Mouse (Mus musculus): ENCODE results near the gene Tbc1d9b. TPM values are rescaled to one million over a fixed set of nuclear protein-coding genes. Genes with fewer than 3 reads are reported as not detected.

Gene Tbc1d9b
- total RNA-seq, 2 experiments from 2014 or later = 40.2 to 45.6 TPM

- DNase-seq = peak; percentile 88 to 92
These were observed 79.4 kb downstream of the Tbc1d9b start, which contains the start of the genes Sqstm1 and Mgat4b for GRCm38 (mm10) chr11:50210505-50211151. Sqstm1 (minus strand) TSS chr11:50210827. Mgat4b (plus strand) TSS chr11:50210890.

GRCm38 (mm10) chr11:50211322-50212059 lies 80.3 kb downstream of the Tbc1d9b start:
- no peak for DNase-seq

- no peak for DNase-seq
These were observed 81.0 kb downstream of the Tbc1d9b start for GRCm38 (mm10) chr11:50212060-50212739.

- DNase-seq = peak; percentile 92 to 93
These were observed 81.9 kb downstream of the Tbc1d9b start for GRCm38 (mm10) chr11:50212848-50213758.

- DNase-seq = no peak
These were observed 83.4 kb downstream of the Tbc1d9b start for GRCm38 (mm10) chr11:50214631-50215030.

GRCm38 (mm10) chr11:50215633-50216032 lies 84.4 kb downstream of the Tbc1d9b start:
- no peak for DNase-seq

GRCm38 (mm10) chr11:50216724-50217366 lies 85.6 kb downstream of the Tbc1d9b start:
- DNase-seq = no peak

GRCm38 (mm10) chr11:50217811-50218210 lies 86.6 kb downstream of the Tbc1d9b start:
- no peak for DNase-seq

- no peak for DNase-seq
These were observed 88.6 kb downstream of the Tbc1d9b start for GRCm38 (mm10) chr11:50219833-50220232.

Other genes starting within 250 kb of the Tbc1d9b start
- gene Rasgef1c, start 229.6 kb upstream of the Tbc1d9b start, total RNA-seq (2021) = under 1 TPM; 0.40 to 0.54 TPM
- gene Rnf130, start 106.0 kb upstream of the Tbc1d9b start, total RNA-seq (2021) = 10 to 100 TPM; 50.1 to 55.7 TPM
- 1 to 10 TPM; 2.4 to 3.0 TPM for gene Mrnip, start 43.0 kb downstream of the Tbc1d9b start, total RNA-seq (2021)
- 100 to 1,000 TPM; 367 to 455 TPM for gene Sqstm1, start 79.4 kb downstream of the Tbc1d9b start, total RNA-seq (2021)
- 10 to 100 TPM; 70.3 to 79.9 TPM for gene Mgat4b, start 79.5 kb downstream of the Tbc1d9b start, total RNA-seq (2021)
- 10 to 100 TPM in 1 of 2 experiments, 1 to 10 TPM in 1; 5.9 to 10.2 TPM for gene Ltc4s, start 107.2 kb downstream of the Tbc1d9b start, total RNA-seq (2021)
- gene Maml1, start 160.9 kb downstream of the Tbc1d9b start, total RNA-seq (2021) = 1 to 10 TPM; 8.8 to 9.6 TPM
- 100 to 1,000 TPM; 311 to 325 TPM for gene Canx, start 194.3 kb downstream of the Tbc1d9b start, total RNA-seq (2021)
- gene Cby3, start 223.1 kb downstream of the Tbc1d9b start, total RNA-seq (2021) = not detected
- 10 to 100 TPM; 97.0 to 99.6 TPM for gene Hnrnph1, start 245.6 kb downstream of the Tbc1d9b start, total RNA-seq (2021)

Measured in heart, adult 18-20 months (tissue).